Mouse (Mus musculus): ENCODE measurements around the gene Ces2f. TPM values are rescaled to one million over a fixed set of nuclear protein-coding genes. Genes with fewer than 3 reads are reported as not detected.
"Not testable (repeated sequence)": the region's sequence is repeated elsewhere in the genome, so short reads cannot be mapped to it uniquely, and the experiment has no call there.

Ces2f gene
- not detected for polyA plus RNA-seq (2021)

DNA sequence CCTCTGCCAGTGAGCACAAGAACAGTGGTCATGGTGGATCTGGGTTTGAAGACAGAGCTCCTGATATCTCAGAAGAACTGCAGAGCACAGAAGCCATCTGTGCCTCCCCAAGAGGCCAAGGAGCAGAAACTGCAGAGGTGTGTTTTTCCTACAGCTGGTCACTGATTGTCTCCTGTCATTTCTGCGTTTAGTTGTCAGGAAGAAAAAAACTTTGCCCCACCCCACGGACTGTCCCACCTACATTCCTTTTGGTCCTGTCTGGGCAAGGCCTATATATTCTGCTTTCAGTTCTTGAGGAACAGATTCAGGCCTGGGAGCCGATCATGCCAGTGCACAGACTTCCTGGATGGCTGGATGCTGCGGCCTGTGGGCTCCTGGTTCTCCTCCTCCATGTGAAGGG lies at the start of gene Ces2f:
Gene Ces2f (plus strand): TSS at position 301 of the 400 bp plus-strand sequence.
- POLR2A ChIA-PET, result no interaction called here
- CTCF ChIA-PET, result no interaction called here
- DNase-seq (ENCODE audit: low read depth, low spot score) (no peak), ATAC-seq (no peak)
- in situ Hi-C loops (cut with MboI; ENCODE audit: low pct_unique_long_range_greater_than_20kb), result loop anchor here (25.0 kb wide), 1 partner anchor 635 kb away; the partner anchor contains the start of genes Cmtm1, Cmtm2b, Gm11020 and Gm45711
- no peaks in the 10 kb centered on the region for H3K27me3 ChIP-seq
- TF ChIP-seq CTCF (IDR thresholded peaks at IDR 0.05), result no peak

DNA sequence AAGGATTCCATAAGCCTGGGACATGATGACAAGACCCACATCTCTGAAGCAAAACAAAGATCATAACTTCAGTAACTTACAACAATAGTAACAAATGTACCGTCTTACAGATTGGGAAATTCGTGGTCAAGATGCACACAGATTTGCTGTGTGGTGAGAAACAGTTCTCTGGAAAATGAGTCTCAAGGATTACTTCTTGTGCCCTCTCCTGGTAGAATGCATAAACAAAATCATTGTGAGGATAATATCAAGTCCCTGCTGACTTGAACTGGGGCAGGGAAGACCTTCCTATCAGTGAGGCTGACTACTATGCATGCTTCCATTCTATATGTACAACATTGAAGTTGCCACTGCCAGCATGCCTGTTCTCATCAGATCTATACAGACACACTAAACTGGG lies 45.4 kb upstream of the Ces2f start:
- no peak for TF ChIP-seq CTCF (IDR thresholded peaks at IDR 0.05)
- H3K27me3 ChIP-seq, result peaks cover under 1% of the 10 kb centered on the region
- DNase-seq (ENCODE audit: low read depth, low spot score), result no peak
- ATAC-seq, result no peak
- in situ Hi-C loops (cut with MboI; ENCODE audit: low pct_unique_long_range_greater_than_20kb), result loop anchor here (10.0 kb wide), 1 partner anchor 57 kb away; the partner anchor contains the start of gene Ces2c
- ChIA-PET CTCF (no interaction called here), POLR2A (no interaction called here)

DNA sequence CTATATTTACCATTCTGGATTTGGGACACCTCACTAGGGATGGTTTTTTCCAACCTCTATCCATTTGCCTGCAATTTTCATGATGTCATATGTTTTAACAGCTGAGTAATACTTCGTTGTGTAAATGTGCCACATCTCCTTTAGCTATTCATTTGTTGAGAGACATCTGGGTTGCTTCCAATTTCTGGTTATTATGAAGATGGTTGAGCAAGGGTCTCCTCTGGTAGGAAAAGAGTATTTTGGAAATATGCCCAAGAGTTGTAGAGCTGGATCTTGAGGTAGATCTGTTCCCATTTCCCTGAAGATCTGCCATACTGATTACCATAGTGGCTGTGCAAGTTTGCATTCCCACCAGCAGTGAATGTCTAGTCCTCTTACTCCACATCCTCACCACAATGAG lies 40.0 kb upstream of the Ces2f start:
- ATAC-seq (no peak), DNase-seq (ENCODE audit: low read depth, low spot score) (no peak)
- CTCF ChIA-PET, result no interaction called here
- no peak for TF ChIP-seq CTCF (IDR thresholded peaks at IDR 0.05)
- in situ Hi-C loops (cut with MboI; ENCODE audit: low pct_unique_long_range_greater_than_20kb), result loop anchor here (10.0 kb wide), 1 partner anchor 62 kb away; the partner anchor contains the start of gene Ces2c
- POLR2A ChIA-PET, result no interaction called here
- peaks cover 9% of the 10 kb centered on the region for H3K27me3 ChIP-seq

DNA sequence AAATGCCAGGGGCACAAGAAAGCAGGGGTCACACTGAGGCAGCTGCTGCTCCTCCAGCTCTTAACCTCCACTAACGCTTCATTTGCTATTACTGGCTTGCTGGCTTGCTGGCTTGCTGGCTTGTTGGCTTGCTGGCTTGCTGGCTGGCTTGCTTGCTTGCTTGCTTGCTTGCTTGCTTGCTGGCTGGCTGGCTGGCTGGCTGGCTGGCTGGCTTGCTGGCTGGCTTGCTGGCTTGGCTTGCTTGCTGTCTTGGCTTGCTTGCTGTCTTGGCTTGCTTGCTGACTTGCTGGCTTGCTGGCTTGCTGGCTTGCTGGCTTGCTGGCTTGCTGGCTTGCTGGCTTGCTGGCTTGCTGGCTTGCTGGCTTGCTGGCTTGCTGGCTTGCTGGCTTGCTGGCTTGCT lies 38.1 kb upstream of the Ces2f start:
- ATAC-seq; H3K27me3 ChIP-seq; CTCF ChIA-PET; DNase-seq (ENCODE audit: low read depth, low spot score); POLR2A ChIA-PET: not testable (repeated sequence)
- in situ Hi-C loops (cut with MboI; ENCODE audit: low pct_unique_long_range_greater_than_20kb), result loop anchor here (10.0 kb wide), 1 partner anchor 64 kb away; the partner anchor contains the start of gene Ces2c

DNA sequence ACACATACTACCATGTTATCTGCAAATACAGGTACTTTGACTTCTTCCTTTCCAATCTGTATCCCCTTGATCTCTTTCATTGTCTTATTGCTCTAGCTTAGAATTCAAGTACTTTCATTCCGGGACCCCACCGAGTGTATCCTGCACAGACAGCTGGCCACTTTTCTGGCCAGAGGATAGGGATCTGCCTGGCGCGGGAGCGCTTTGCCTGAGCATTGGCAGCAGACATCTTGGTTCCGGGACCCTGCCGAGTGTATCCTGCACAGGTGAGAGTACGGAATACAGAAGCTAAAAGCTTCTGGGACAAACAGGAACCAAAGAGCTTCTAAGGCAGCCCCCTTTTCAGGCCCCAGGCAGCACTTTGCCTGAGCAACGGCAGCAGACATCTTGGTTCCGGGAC lies 37.5 kb upstream of the Ces2f start:
- in situ Hi-C loops (cut with MboI; ENCODE audit: low pct_unique_long_range_greater_than_20kb), result loop anchor here (10.0 kb wide), 1 partner anchor 65 kb away; the partner anchor contains the start of gene Ces2c
- DNase-seq (ENCODE audit: low read depth, low spot score); CTCF ChIA-PET; ATAC-seq; H3K27me3 ChIP-seq; POLR2A ChIA-PET: not testable (repeated sequence)

DNA sequence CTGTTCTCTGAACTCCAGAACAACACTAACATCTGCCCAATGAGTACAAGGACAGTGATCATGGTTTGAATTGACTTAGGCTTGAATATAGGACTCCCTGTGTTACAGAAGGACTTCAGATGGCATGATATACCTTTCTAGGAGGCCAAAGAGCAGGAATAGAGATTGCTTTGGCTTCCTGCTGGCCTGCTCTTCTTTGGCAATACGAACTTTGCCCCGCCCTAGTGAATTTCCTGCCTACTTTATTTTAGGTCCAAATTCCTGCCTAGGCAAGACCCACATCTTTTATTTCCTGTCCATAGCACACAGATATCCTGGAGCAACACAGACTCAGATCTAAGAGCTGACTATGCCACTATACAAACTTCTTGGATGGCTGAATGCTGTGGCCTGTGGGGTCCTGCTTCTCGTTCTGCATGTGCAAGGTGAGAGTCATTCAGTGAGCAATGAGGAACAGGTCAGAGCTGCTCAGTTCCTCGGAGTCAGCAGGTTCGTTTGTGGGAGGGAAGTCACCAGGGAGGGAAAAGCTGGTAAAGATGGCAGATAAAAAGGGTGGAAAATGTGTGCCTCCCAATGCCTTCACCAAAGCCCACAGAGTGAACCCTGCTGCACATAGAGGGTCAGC lies 21.1 kb upstream of the Ces2f start, which contains the start of gene Ces2e:
Gene Ces2e (plus strand): TSS at position 289 of the 625 bp plus-strand sequence.
- H3K27me3 ChIP-seq, result peaks cover 4% of the 10 kb centered on the region
- in situ Hi-C loops (cut with MboI; ENCODE audit: low pct_unique_long_range_greater_than_20kb), result loop anchor here (10.0 to 25.0 kb wide), 2 partner anchors 91 to 614 kb away; partner anchors contain the start of genes Ces2b, Cmtm1, Cmtm2b and Gm11020
- ChIA-PET CTCF (no interaction called here), POLR2A (no interaction called here)
- ATAC-seq (no peak), DNase-seq (ENCODE audit: low read depth, low spot score) (no peak)
- no peak for TF ChIP-seq CTCF (IDR thresholded peaks at IDR 0.05)

DNA sequence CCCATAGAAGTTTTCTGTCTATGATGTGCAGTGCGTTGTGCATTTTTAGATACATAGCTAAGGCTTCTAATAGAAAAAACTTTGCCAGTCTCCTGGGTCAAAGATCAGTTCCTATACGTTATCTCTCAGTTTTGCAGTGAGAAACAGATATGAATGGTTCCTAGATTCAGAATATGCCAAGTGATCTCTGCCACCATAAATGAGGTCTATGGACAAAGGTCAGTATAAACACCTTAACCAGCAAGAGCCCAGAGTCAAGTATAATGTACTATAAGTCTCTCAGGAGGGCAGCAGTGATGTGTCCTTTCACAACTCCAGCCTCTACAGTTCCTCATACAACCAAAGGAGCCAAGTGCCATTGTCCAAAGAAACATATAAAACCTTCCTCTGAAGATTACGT lies 19.9 kb upstream of the Ces2f start:
- no peak for DNase-seq (ENCODE audit: low read depth, low spot score)
- H3K27me3 ChIP-seq, result no peaks in the 10 kb centered on the region
- ChIA-PET CTCF (no interaction called here), POLR2A (no interaction called here)
- TF ChIP-seq CTCF (IDR thresholded peaks at IDR 0.05), result no peak
- in situ Hi-C loops (cut with MboI; ENCODE audit: low pct_unique_long_range_greater_than_20kb), result loop anchor here (10.0 to 25.0 kb wide), 2 partner anchors 92 to 615 kb away; partner anchors contain the start of genes Ces2b, Cmtm1, Cmtm2b and Gm11020
- ATAC-seq, result no peak

DNA sequence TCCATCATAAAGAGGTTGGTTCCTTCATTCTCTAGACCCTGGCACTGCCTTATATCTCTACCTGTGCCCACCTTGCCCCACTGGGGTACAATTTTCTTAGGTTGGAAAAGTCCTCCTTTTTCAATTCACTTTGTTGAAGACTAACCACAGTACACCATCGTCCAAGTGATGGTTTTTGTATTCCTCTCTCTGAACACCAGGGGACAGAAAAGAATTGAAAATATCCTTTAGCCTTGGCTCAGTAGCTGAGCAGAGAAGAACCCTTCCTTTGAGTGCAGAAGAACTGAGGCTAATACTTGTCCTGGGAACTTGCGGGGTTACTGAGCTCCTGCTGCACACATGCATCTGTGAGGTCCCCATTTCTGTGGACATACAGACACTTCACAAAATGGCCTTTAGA lies 2.5 kb upstream of the Ces2f start:
- no peaks in the 10 kb centered on the region for H3K27me3 ChIP-seq
- TF ChIP-seq CTCF (IDR thresholded peaks at IDR 0.05), result no peak
- ChIA-PET CTCF (no interaction called here), POLR2A (no interaction called here)
- no peak for DNase-seq (ENCODE audit: low read depth, low spot score)
- no peak for ATAC-seq
- in situ Hi-C loops (cut with MboI; ENCODE audit: low pct_unique_long_range_greater_than_20kb), result loop anchor here (25.0 kb wide), 1 partner anchor 632 kb away; the partner anchor contains the start of genes Cmtm1, Cmtm2b, Gm11020 and Gm45711

DNA sequence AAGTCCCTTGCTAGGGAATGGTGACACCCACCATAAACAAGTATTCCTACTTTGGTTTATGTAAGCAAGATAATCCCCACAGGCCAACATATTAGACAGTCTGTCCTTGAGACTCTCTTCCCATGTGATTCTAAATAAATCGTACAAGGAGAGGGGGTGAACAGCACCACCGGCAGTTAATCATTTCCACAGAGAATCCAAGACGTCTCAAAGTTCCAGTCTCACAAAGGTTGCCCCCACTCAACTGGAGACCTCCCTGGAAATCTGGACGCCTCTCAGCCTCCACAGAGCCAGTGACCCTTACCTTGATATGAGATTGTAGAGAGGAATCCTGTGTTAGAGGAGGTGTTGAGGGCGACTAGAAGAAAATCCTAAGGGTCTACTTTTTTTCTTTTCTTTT lies 1.9 kb downstream of the Ces2f start:
- H3K27me3 ChIP-seq, result no peaks in the 10 kb centered on the region
- CTCF ChIA-PET, result no interaction called here
- in situ Hi-C loops (cut with MboI; ENCODE audit: low pct_unique_long_range_greater_than_20kb), result loop anchor here (25.0 kb wide), 1 partner anchor 637 kb away; the partner anchor contains the start of genes Cmtm1, Cmtm2b, Gm11020 and Gm45711
- POLR2A ChIA-PET, result no interaction called here
- DNase-seq (ENCODE audit: low read depth, low spot score), result no peak
- ATAC-seq, result no peak
- no peak for TF ChIP-seq CTCF (IDR thresholded peaks at IDR 0.05)

DNA sequence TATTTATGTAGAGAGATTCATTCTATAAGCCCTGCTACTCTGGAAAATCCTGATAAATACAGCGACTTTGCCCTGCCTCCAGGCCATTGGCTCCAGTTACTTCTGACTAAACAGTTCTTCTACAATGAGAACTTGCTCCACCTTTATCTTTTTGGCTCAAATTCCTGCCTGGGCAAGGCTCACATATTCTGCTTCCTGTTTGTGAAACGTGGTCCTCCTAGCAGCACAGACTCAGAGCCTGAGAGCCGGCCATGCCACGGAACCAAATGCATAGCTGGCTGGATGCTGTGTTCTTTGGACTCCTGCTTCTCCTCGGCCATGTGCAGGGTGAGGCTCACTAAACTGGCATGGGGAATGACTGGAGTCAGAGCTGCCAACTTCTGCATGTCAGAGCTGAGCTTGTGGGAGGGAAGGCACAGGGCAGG lies 14.4 kb downstream of the Ces2f start, which contains the start of gene Ces2g:
Gene Ces2g (plus strand): TSS at position 182 of the 425 bp plus-strand sequence.
- H3K27me3 ChIP-seq, result peaks cover 25% of the 10 kb centered on the region
- ChIA-PET CTCF (no interaction called here), POLR2A (no interaction called here)
- no peak for ATAC-seq
- TF ChIP-seq CTCF (IDR thresholded peaks at IDR 0.05), result no peak
- DNase-seq (ENCODE audit: low read depth, low spot score), result no peak
- in situ Hi-C loops (cut with MboI; ENCODE audit: low pct_unique_long_range_greater_than_20kb), result no loop called here

DNA sequence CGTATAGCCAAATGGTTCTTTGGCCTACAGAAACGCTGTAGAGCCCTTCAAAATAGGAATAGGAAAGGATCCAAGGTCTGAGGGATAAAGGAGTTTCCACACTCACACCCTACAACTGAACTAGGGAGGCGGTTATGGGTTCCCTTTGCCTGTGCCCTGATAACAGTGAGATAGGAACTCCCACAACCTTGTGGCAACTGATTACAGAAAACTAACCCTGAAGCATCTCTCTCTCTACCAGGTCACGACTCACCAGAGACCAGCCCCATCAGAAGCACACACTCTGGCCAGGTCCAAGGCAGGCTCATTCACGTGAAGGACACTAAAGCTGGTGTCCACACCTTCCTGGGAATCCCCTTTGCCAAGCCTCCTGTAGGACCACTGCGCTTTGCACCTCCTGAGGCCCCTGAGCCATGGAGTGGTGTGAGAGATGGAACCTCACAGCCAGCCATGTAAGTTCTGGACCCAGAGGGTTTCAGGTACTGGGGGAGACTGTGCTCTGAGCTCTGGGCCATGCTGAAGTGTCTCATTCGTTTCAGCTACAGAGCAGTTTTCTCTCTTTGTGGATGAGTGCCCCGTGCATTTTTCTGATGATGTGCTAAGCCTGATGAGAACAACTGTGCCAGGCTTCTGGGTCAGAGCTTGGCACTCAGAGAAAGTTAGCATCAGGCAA lies 15.2 kb downstream of the Ces2f start:
- TF ChIP-seq CTCF (IDR thresholded peaks at IDR 0.05), result no peak
- ATAC-seq (no peak), DNase-seq (ENCODE audit: low read depth, low spot score) (no peak)
- H3K27me3 ChIP-seq, result peaks cover 25% of the 10 kb centered on the region
- CTCF ChIA-PET, result interaction anchor here (1.2 kb wide), 1 partner anchor 9 kb away, joined by 4 read pairs; no protein-coding TSS in a partner anchor
- in situ Hi-C loops (cut with MboI; ENCODE audit: low pct_unique_long_range_greater_than_20kb), result no loop called here
- POLR2A ChIA-PET, result no interaction called here
